Mouse (Mus musculus) layer of hippocampus, adult 11-12 months (tissue): ENCODE data around the gene Scn2b.

ENCODE experiments used
- DNase-seq: peaks from one replicate; pipeline ENCODE4 v3.0.0; 2022; ENCODE audit warnings: low spot score

Scn2b gene

GRCm38 (mm10) chr9:45117741-45118431, at the start of gene Scn2b:
Gene Scn2b (plus strand): TSS chr9:45117782.
- no peak for DNase-seq

GRCm38 (mm10) chr9:45071800-45072199, 45.8 kb upstream of the Scn2b start:
- DNase-seq: no peak

- DNase-seq: no peak
These were observed 39.7 kb upstream of the Scn2b start for GRCm38 (mm10) chr9:45077859-45078258.

- DNase-seq: no peak
These were observed 38.6 kb upstream of the Scn2b start, which contains the start of gene Jaml for GRCm38 (mm10) chr9:45079011-45079410. Gene Jaml (plus strand): TSS chr9:45079183.

GRCm38 (mm10) chr9:45083132-45083531, 34.5 kb upstream of the Scn2b start:
- DNase-seq: no peak

GRCm38 (mm10) chr9:45084556-45084955, 33.0 kb upstream of the Scn2b start:
- DNase-seq: no peak

GRCm38 (mm10) chr9:45085741-45086690, 31.6 kb upstream of the Scn2b start:
- DNase-seq: no peak

GRCm38 (mm10) chr9:45088040-45088439, 29.5 kb upstream of the Scn2b start:
- DNase-seq: no peak

GRCm38 (mm10) chr9:45090811-45091210, 26.8 kb upstream of the Scn2b start:
- DNase-seq: no peak

GRCm38 (mm10) chr9:45092641-45093040, 24.9 kb upstream of the Scn2b start:
- DNase-seq: no peak

- DNase-seq: no peak
These were observed 22.2 kb upstream of the Scn2b start for GRCm38 (mm10) chr9:45095149-45095937.

GRCm38 (mm10) chr9:45097877-45098276, 19.7 kb upstream of the Scn2b start:
- no peak for DNase-seq

- no peak for DNase-seq
These were observed 19.2 kb upstream of the Scn2b start for GRCm38 (mm10) chr9:45098426-45098825.

GRCm38 (mm10) chr9:45102528-45102927, 15.1 kb upstream of the Scn2b start:
- no peak for DNase-seq

- DNase-seq: no peak
These were observed 14.2 kb upstream of the Scn2b start for GRCm38 (mm10) chr9:45103211-45103979.

GRCm38 (mm10) chr9:45105596-45106374, 11.8 kb upstream of the Scn2b start:
- DNase-seq: no peak

GRCm38 (mm10) chr9:45115706-45116105, 1.9 kb upstream of the Scn2b start:
- peak; percentile 72 for DNase-seq

- no peak for DNase-seq
These were observed 763 bp upstream of the Scn2b start for GRCm38 (mm10) chr9:45116819-45117218.

GRCm38 (mm10) chr9:45118552-45118951, 970 bp downstream of the Scn2b start:
- DNase-seq: no peak

- no peak for DNase-seq
These were observed 1.9 kb downstream of the Scn2b start for GRCm38 (mm10) chr9:45119316-45119953.
